Mouse (Mus musculus) spleen, adult 2 months (tissue): ENCODE results near the gene Ccdc58.

Experiments
- CTCF ChIP-seq: fragments of 200-500 bp; IDR thresholded peaks from 2 replicates; pipeline ENCODE4 v1.5.1; 2011; ENCODE audit warnings: mild to moderate bottlenecking, inconsistent platforms; ENCODE audit not compliant: insufficient read depth, insufficient read length, insufficient replicate concordance; ENCODE audit errors: extremely low read depth
- POLR2A ChIP-seq: fragments of 200-500 bp; IDR thresholded peaks from 2 replicates; pipeline ENCODE4 v1.6.1; 2011; ENCODE audit warnings: low read depth, low read length, inconsistent platforms

GRCm38 (mm10) chr16:36072410-36073011, 1.0 kb downstream of the Ccdc58 start:
- TF ChIP-seq CTCF (no peak), POLR2A (no peak)
